Mouse (Mus musculus) spleen, postnatal 10 days (tissue): ENCODE measurements around the gene Cdpf1.

Experiments used
- DNase-seq, 2 experiments: peaks; one replicate each; pipeline ENCODE4 v3.0.0; 2021 to 2022; ENCODE audit warnings: low spot score in 2 of 2

Gene Cdpf1

DNA sequence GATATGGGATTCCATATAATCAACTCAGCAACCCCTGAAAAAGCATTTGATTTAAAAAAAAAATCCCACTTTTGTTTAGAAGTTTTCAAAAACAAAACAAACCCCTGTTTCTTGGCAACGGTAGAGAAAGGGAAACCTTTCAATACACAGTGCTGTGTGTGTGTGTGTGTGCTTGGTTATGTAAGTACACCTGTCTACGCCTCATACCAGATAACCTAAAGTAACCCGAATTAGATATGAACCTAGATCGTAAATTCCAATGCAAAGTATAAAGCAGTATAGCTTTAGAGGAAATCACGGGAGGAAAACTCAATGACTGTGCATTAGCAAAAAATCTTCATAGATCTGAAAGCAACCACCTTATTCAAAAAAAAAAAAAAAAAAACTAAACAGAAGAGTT is 44.8 kb downstream of the Cdpf1 start:
- no peak for DNase-seq

DNA sequence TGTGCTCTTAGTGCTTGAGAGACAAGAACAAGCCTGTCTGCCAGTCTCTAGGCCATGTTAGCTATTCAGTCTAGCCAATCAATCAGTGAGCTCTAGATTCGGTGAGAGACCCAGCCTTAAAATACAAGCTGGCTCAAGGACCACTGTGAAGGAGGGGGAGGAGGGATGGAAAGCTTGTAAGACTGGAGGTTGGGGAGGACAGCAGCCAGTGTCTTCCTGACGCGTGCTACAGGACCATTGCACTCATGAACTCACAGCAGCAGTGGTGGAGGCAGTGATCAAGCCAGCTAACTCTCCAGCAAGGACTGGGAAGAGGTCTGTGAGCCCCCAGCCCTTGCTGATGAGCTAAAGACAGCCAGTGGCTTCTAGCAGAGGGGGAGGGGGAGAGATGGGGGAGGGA is 46.5 kb downstream of the Cdpf1 start:
- DNase-seq = no peak

GRCm38 (mm10) chr15:85762761-85763160 is 48.7 kb downstream of the Cdpf1 start:
- DNase-seq = no peak

DNA sequence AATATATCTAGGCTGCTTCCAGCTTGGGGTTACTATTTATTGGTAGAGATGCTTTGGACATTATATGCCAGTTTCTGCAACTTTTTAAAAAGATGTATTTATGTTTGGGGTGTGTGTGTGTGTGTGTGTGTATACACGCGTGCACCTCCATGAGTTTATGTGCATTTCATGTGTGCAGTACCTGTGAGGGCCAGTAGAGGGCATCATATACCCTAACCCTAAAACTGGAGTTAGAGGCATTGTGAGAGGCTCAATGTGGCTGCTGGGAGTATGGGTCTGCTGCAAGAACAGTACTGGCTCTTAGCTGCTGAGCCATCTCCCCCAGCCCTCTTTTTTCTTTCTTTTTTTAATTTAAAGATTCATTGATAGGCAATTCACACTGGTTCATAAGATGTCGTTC is 53.7 kb downstream of the Cdpf1 start:
- DNase-seq = no peak
